ENCODE assay signal across 16 mouse cellular contexts in genomic region chr4:149304466-149304865, GRCm38 (mm10). TPM values are rescaled to one million over a fixed set of nuclear protein-coding genes. Genes with fewer than 3 reads are reported as not detected.
A peak's percentile ranks its signal among the peaks of the same experiment; 100 is the strongest.
DNase-seq lines count a peak whose midpoint lies in the region; ATAC-seq lines count a peak whose summit lies in the region.
"Had no signal": no experiment of that assay in that cellular context is flagged by ENCODE, and none has a peak within 500 bp of the region (broad histone marks: within the 10 kb centered on the region; RNA-seq: fewer than 3 reads in every experiment).

No protein-coding gene starts in this region.

- ATAC-seq in hindbrain, embryonic 12.5 days (ENCODE audit: low FRiP score): no peak
- no peak for ATAC-seq in hindbrain, embryonic 11.5 days (ENCODE audit: low FRiP score)
- ATAC-seq in midbrain, embryonic 13.5 days: no peak
- ATAC-seq in hindbrain, embryonic 15.5 days (ENCODE audit: low FRiP score, low read depth): no peak
- no peak for ATAC-seq in neural tube, embryonic 14.5 days (ENCODE audit: low read depth)

- 78% methylated on average over 1 of the region's 1 CpGs for WGBS in hindbrain, embryonic 12.5 days
- WGBS in hindbrain, embryonic 11.5 days: 94% methylated on average over 1 of the region's 1 CpGs
- 80% methylated on average over 1 of the region's 1 CpGs for WGBS in midbrain, embryonic 13.5 days
- WGBS in midbrain, embryonic 10.5 days: 94% methylated on average over 1 of the region's 1 CpGs
- WGBS in hindbrain, embryonic 15.5 days: 55% methylated on average over 1 of the region's 1 CpGs
- WGBS in neural tube, embryonic 14.5 days: 61% methylated on average over 1 of the region's 1 CpGs

- H3K4me1 ChIP-seq in hindbrain, embryonic 12.5 days: peaks cover 55% of the 10 kb centered on the region
- peaks cover 3% of the 10 kb centered on the region for H3K4me1 ChIP-seq in hindbrain, embryonic 11.5 days (replicated peaks; ENCODE audit: control insufficient read depth, insufficient read depth, low read length)
- H3K4me1 ChIP-seq in midbrain, embryonic 13.5 days (replicated peaks): peaks cover 68% of the 10 kb centered on the region
- peaks cover 68% of the 10 kb centered on the region for H3K4me1 ChIP-seq in midbrain, embryonic 10.5 days
- peaks cover 60% of the 10 kb centered on the region for H3K4me1 ChIP-seq in hindbrain, embryonic 15.5 days (replicated peaks)
- peaks cover 49% of the 10 kb centered on the region for H3K4me1 ChIP-seq in neural tube, embryonic 14.5 days (ENCODE audit: control insufficient read depth, insufficient read depth, low read length)

- H3K27me3 ChIP-seq in hindbrain, embryonic 12.5 days: no peaks in the 10 kb centered on the region
- no peaks in the 10 kb centered on the region for H3K27me3 ChIP-seq in hindbrain, embryonic 11.5 days (ENCODE audit: control insufficient read depth, insufficient read depth, low read length)
- H3K27me3 ChIP-seq in midbrain, embryonic 13.5 days: no peaks in the 10 kb centered on the region
- 0 out of 2 replicates have a peak, but pooled peaks cover 5% of the 10 kb centered on the region for H3K27me3 ChIP-seq in midbrain, embryonic 10.5 days (ENCODE audit: low read depth, poor library complexity, severe bottlenecking)
- no peaks in the 10 kb centered on the region for H3K27me3 ChIP-seq in hindbrain, embryonic 15.5 days
- H3K27me3 ChIP-seq in neural tube, embryonic 14.5 days (ENCODE audit: control insufficient read depth, insufficient read depth, low read length): peaks cover 4% of the 10 kb centered on the region; the same call in 1 of the 2 replicates
- H3K27me3 ChIP-seq: heart, embryonic 15.5 days had no signal

- no peak overlapping the region for H3K27ac ChIP-seq in hindbrain, embryonic 12.5 days
- H3K27ac ChIP-seq in hindbrain, embryonic 11.5 days (ENCODE audit: low read depth, low read length): no peak overlapping the region
- H3K27ac ChIP-seq in midbrain, embryonic 13.5 days: no peak overlapping the region
- no peak overlapping the region for H3K27ac ChIP-seq in midbrain, embryonic 10.5 days (replicated peaks)
- H3K27ac ChIP-seq in hindbrain, embryonic 15.5 days (replicated peaks): no peak overlapping the region
- no peak overlapping the region for H3K27ac ChIP-seq in neural tube, embryonic 14.5 days (ENCODE audit: low read depth, low read length)
- H3K27ac ChIP-seq: heart, embryonic 15.5 days; liver, embryonic 13.5 days had no signal

- no peak overlapping the region for H3K9ac ChIP-seq in hindbrain, embryonic 12.5 days
- H3K9ac ChIP-seq in hindbrain, embryonic 11.5 days (ENCODE audit: low read depth, low read length): no peak overlapping the region
- peak overlapping the region; percentile 39 for H3K9ac ChIP-seq in midbrain, embryonic 13.5 days (replicated peaks)
- H3K9ac ChIP-seq in hindbrain, embryonic 15.5 days: 0 out of 2 replicates have a peak overlapping the region, but pooled peaks have one; percentile 10
- H3K9ac ChIP-seq in neural tube, embryonic 14.5 days (replicated peaks; ENCODE audit: low read depth, low read length): no peak overlapping the region
- H3K9ac ChIP-seq: heart, embryonic 15.5 days; liver, embryonic 13.5 days had no signal

- peak overlapping the region; percentile 35 for H3K4me2 ChIP-seq in hindbrain, embryonic 12.5 days (replicated peaks)
- H3K4me2 ChIP-seq in hindbrain, embryonic 11.5 days (replicated peaks; ENCODE audit: low read depth, low read length): no peak overlapping the region
- peak overlapping the region; percentile 40 for H3K4me2 ChIP-seq in midbrain, embryonic 13.5 days (replicated peaks)
- H3K4me2 ChIP-seq in hindbrain, embryonic 15.5 days: peak overlapping the region; percentile 39
- peak overlapping the region; percentile 17; the same call in 1 of the 2 replicates for H3K4me2 ChIP-seq in neural tube, embryonic 14.5 days (ENCODE audit: low read depth, low read length)
- H3K4me2 ChIP-seq: heart, embryonic 15.5 days; liver, embryonic 13.5 days had no signal

- no peak for DNase-seq in hindbrain, embryonic 11.5 days (ENCODE audit: low spot score)
- no peak for DNase-seq in midbrain, embryonic 10.5 days (ENCODE audit: low spot score)
- no peak for DNase-seq in layer of hippocampus, postnatal 10 days (ENCODE audit: low spot score in 2 of 2)
- DNase-seq in cerebellum, postnatal 14 days: no peak
- DNase-seq: B cell, adult 2 months; cerebellum, adult 9-10 months; embryo, embryonic 11 days; kidney, adult 9 months; liver, embryonic 13.5 days; lung, postnatal 10 days; thymus, postnatal 14 days had no signal

- H3K36me3 ChIP-seq in hindbrain, embryonic 12.5 days: no peaks in the 10 kb centered on the region
- no peaks in the 10 kb centered on the region for H3K36me3 ChIP-seq in hindbrain, embryonic 11.5 days (ENCODE audit: control insufficient read depth, insufficient read depth, low read length)
- H3K36me3 ChIP-seq in midbrain, embryonic 13.5 days: no peaks in the 10 kb centered on the region
- H3K36me3 ChIP-seq in midbrain, embryonic 10.5 days: no peaks in the 10 kb centered on the region
- H3K36me3 ChIP-seq in hindbrain, embryonic 15.5 days: no peaks in the 10 kb centered on the region
- H3K36me3 ChIP-seq in neural tube, embryonic 14.5 days (ENCODE audit: control insufficient read depth, insufficient read depth, low read length): no peaks in the 10 kb centered on the region
- H3K36me3 ChIP-seq: heart, embryonic 15.5 days; liver, embryonic 13.5 days had no signal

- no peaks in the 10 kb centered on the region for H3K9me3 ChIP-seq in hindbrain, embryonic 12.5 days (replicated peaks)
- H3K9me3 ChIP-seq in hindbrain, embryonic 11.5 days (ENCODE audit: control insufficient read depth, low read length): no peaks in the 10 kb centered on the region
- no peaks in the 10 kb centered on the region for H3K9me3 ChIP-seq in midbrain, embryonic 13.5 days
- H3K9me3 ChIP-seq in midbrain, embryonic 10.5 days (replicated peaks): no peaks in the 10 kb centered on the region
- no peaks in the 10 kb centered on the region for H3K9me3 ChIP-seq in hindbrain, embryonic 15.5 days
- H3K9me3 ChIP-seq in neural tube, embryonic 14.5 days (ENCODE audit: control insufficient read depth, low read length): no peaks in the 10 kb centered on the region
- H3K9me3 ChIP-seq: heart, embryonic 15.5 days; liver, embryonic 13.5 days had no signal

- no peak overlapping the region for H3K4me3 ChIP-seq in hindbrain, embryonic 12.5 days
- H3K4me3 ChIP-seq in hindbrain, embryonic 11.5 days (ENCODE audit: low read depth, low read length): no peak overlapping the region
- peak overlapping the region; percentile 2 for H3K4me3 ChIP-seq in midbrain, embryonic 13.5 days (replicated peaks)
- H3K4me3 ChIP-seq in midbrain, embryonic 10.5 days: no peak overlapping the region
- no peak overlapping the region for H3K4me3 ChIP-seq in hindbrain, embryonic 15.5 days
- 0 out of 2 replicates have a peak overlapping the region, but pooled peaks have one; percentile 8 for H3K4me3 ChIP-seq in neural tube, embryonic 14.5 days (ENCODE audit: low read depth, low read length)
- H3K4me3 ChIP-seq: heart, embryonic 15.5 days; liver, embryonic 13.5 days had no signal

RNA-seq across cellular contexts. Expression of gene Kif1b, which starts 3.0 kb away (rescaled TPM):
- 139 and 140 TPM in 2 replicates for polyA plus RNA-seq in hindbrain, embryonic 12.5 days (2016; fragmentation: Nextera tagmentation; extraction: Ambion mirVana)
- 113 and 173 TPM in 2 replicates for polyA plus RNA-seq in hindbrain, embryonic 11.5 days (2014; fragmentation: Nextera tagmentation; extraction: Ambion mirVana)
- 160 and 164 TPM in 2 replicates for polyA plus RNA-seq in midbrain, embryonic 13.5 days (2015; fragmentation: Nextera tagmentation; extraction: Ambion mirVana)
- 63.4 and 82.4 TPM in 2 replicates for polyA plus RNA-seq in midbrain, embryonic 10.5 days (2016; fragmentation: Nextera tagmentation; extraction: Ambion mirVana)
- polyA plus RNA-seq in hindbrain, embryonic 15.5 days (2015; fragmentation: Nextera tagmentation; extraction: Ambion mirVana): 123 and 135 TPM in 2 replicates
- 174 and 224 TPM in 2 replicates for polyA plus RNA-seq in neural tube, embryonic 14.5 days (2014; fragmentation: Nextera tagmentation; extraction: Ambion mirVana)
- total RNA-seq in layer of hippocampus, postnatal 10 days (2021): 100 to 1,000 TPM; 402 to 413 TPM

Comparison
In these comparisons a context has a peak if more than half of its experiments do, and no peak if none do; other contexts are left out.
1. H3K4me3 ChIP-seq: peak in midbrain, embryonic 13.5 days (single experiment) and neural tube, embryonic 14.5 days (single experiment); none in hindbrain, embryonic 12.5 days (single experiment), hindbrain, embryonic 11.5 days (single experiment), midbrain, embryonic 10.5 days (single experiment) and hindbrain, embryonic 15.5 days (single experiment).
2. H3K9ac ChIP-seq: peak in midbrain, embryonic 13.5 days (single experiment) and hindbrain, embryonic 15.5 days (single experiment); none in hindbrain, embryonic 12.5 days (single experiment), hindbrain, embryonic 11.5 days (single experiment) and neural tube, embryonic 14.5 days (single experiment).